Mouse (Mus musculus): ENCODE data around the gene Nrxn1.

The Nrxn1 gene

DNA sequence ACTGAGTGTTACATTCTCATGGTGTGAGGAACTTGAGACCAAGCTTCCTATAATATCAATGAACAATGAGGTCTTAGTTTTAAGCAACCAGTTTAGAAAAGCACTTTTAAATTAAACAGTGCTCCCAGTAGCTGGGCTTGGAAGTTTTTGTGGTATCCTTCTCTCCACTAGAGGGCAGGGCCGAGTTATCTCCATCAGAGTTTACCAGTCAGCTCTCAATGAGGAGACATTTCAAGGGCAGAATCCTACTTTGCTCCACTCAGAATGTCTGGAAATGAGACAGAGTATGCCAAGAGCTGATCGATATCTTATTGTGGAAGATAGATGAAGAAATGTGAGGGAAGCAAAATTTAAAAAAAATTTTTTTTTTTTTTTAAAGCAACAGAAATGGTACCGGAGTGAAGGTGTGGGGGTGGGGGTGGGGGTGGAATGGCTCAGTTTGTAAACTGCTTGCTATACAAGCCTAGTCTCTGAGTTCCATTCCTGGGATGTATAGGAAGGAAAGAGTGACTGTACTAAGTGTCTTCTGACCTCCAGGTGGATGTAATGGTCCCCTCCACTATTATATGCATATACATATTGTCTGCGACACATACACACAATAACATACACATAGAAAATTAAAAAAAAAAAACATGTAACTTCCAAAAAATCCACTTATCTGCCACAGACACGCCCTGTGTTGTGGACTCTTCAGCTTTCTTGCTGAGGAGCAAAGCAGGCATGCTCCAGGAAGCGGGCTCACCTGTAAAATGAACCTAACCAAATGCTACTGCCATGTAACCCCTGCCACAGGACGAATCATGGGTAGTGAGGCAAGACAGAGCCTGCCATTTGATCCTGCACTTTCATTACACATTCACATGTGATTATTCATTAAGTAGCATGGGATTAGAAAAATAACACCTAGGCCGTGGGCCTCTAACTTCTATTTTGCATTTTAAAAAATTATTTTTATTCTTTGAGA is 283.4 kb downstream of the Nrxn1 start:
- in situ Hi-C loops (cut with MboI, MseI): no loop called here

DNA sequence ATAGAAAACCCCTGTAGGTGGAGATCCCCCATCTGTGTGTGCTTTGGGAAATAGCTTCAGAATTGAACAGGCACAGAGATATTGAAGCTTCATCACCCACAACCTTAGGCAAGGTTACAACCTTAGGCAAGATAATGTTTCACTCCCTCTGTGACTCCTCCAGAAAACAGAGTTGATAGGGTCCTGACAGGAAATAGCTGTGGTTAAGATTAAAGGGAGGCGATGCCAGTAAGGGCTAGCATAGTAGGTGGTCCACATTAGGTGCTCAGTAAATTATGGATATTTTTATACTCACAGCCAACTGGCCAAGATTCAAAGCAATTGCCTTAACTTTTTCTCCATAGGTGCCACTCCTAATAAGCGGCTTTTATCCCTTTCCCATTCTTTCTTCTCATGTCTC is 284.6 kb downstream of the Nrxn1 start:
- in situ Hi-C loops (cut with MboI, MseI): no loop called here

GRCm38 (mm10) chr17:90807199-90807598 is 285.7 kb downstream of the Nrxn1 start:
- in situ Hi-C loops (cut with MboI, MseI): no loop called here

DNA sequence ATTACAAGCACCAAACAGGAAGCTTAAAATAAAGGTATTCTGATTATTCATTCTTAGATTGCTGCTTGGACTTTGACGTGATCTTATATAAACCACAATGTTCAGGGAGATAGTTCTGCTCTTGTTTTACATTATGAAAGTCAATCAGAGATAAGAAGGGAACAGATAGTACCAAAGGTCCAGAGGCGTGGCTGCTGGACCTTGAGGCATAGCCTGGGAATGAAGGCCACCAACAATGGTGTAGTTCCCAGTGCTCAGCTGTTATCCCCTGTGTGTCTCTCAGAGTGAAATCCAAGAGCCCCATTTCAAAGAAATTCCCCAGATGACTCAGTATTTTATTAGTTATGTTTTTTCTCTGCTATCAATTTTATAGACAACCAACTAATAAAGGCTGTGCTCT is 294.2 kb downstream of the Nrxn1 start:
- in situ Hi-C loops (cut with MboI, MseI): no loop called here

DNA sequence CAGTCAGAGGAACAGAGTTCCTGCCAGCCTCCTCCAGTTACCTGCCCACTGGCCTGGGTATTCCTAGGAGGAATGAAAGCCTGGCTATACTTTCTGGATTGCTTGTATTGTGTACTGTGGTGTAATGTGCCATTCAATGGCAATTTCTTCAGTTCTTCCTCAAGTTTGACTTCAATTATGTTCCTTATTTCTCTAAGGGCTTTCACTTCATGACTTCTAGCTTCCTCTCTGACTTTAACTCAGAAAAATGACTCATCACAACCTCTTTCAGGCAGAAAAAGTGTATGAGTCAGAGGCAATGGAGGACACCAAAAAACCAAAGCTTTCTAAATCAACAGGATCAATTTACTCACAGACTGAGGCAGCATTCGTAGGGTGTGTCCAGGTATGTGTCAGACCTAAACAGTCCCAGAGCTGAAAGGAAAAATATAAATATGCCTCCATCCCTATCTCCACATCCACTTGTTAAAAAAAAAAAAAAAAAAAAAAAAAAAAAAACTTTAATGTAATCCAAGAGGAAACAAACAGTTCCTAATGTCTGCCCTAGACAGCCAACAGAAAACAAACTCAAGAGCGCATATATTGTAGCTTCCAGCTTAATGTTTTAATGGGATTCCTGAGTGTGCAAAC is 295.1 kb downstream of the Nrxn1 start:
- in situ Hi-C loops (cut with MboI, MseI): no loop called here

GRCm38 (mm10) chr17:90796974-90797373 is 295.9 kb downstream of the Nrxn1 start:
- in situ Hi-C loops (cut with MboI, MseI): no loop called here

- in situ Hi-C loops (cut with MboI, MseI): no loop called here
Observed at GRCm38 (mm10) chr17:90788491-90789127, 304.3 kb downstream of the Nrxn1 start.

DNA sequence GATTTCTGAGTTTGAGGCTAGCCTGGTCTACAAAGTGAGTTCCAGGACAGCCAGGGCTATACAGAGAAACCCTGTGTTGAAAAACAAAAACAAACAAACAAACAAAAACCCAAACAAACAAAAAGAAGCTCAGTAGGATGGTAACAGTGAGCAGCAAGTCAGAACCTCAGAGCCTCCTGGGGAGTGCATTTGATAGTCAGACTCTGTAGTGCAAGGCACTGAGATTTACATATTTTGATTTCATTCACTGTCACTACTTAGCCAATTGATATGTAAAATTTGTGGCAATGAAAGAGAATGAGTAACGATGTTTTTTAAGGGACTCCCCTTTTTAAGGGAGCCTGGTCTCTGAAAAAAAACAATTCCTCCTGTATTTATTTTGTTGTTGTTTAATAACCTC is 304.8 kb downstream of the Nrxn1 start:
- in situ Hi-C loops (cut with MboI, MseI): no loop called here

GRCm38 (mm10) chr17:90787121-90787788 is 305.6 kb downstream of the Nrxn1 start:
- in situ Hi-C loops (cut with MboI, MseI): no loop called here

GRCm38 (mm10) chr17:90780481-90780880 is 312.4 kb downstream of the Nrxn1 start:
- in situ Hi-C loops (cut with MboI, MseI): no loop called here

DNA sequence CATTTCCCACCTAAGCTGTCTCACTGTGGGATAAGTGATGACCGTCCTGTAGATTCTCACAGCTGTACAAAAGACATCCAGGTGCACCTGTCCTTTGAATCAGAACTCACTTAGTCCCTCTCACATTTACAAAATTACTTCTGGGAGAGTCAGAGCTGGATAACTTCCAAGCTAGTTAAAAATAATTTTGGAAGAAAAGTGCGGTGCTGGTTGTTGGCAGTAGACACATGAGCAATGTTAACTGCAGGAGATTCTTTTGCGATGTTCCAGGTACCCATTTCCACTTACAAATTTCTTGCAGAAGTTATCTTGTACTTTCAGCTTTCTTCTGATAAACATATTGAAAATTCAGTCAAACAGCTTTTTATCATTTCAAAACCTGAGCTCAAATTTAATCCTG is 317.5 kb downstream of the Nrxn1 start:
- in situ Hi-C loops (cut with MboI, MseI): no loop called here

DNA sequence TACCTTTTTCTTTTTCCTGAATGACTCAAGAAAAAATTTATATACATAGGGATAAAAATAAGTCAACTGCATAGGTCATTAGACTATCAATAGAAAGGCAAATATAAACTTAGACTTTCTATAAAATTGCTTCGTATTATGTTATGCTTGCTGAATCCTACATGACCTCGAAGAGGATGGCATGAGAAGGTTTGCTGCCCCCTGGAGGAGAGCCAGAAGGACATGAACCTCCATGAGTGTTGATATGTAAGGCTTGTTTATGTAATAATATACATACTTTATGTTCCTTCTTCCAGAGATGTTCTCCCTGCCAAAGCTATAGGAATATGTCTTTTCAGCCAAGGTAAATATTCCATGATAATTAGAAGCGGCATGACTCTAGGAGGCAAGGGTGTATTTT is 319.6 kb downstream of the Nrxn1 start:
- in situ Hi-C loops (cut with MboI, MseI): no loop called here

- in situ Hi-C loops (cut with MboI, MseI): no loop called here
Observed at GRCm38 (mm10) chr17:90768216-90768615, 324.7 kb downstream of the Nrxn1 start.

DNA sequence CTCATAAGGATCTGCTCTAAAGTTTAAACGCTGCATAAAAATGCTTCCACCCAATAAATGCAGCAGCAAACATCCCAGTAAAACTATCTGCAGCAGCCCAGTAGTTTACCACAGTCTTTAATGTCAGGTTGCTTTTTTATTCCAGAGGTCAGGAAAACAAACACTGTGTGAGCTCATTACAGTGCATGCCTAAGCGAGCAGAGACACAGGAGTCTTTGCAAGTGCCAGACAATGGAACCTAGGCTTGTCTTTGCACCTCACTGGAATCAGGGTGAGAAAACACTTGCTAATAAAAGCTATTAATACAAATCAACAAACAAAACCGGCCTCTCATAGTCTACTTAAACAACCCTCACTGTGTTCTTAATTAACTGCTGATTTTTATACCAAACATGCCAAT is 365.7 kb downstream of the Nrxn1 start:
- in situ Hi-C loops (cut with MboI, MseI): loop anchor here in 1 of 2 experiments (10.0 kb wide), 1 partner anchor 258 kb away; no protein-coding TSS in a partner anchor

DNA sequence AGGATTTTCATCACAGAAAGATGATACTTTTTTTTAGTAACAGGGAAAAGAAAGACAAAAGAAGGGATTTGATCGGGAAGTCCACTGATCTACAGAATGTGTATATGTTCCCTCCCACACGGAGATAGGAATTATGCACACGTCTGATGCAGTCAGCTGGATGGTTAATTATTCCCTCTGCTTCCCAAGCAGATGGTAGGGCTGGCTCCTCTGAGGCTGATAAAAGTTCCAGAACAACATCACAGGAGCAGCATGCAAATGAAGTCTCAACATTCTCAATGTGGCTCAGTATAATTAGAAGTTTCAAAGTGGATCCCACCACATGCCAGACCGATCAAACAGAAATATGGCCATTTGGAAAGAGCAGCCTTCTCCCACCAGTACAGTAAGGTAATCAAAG is 388.1 kb downstream of the Nrxn1 start:
- in situ Hi-C loops (cut with MboI, MseI): no loop called here

DNA sequence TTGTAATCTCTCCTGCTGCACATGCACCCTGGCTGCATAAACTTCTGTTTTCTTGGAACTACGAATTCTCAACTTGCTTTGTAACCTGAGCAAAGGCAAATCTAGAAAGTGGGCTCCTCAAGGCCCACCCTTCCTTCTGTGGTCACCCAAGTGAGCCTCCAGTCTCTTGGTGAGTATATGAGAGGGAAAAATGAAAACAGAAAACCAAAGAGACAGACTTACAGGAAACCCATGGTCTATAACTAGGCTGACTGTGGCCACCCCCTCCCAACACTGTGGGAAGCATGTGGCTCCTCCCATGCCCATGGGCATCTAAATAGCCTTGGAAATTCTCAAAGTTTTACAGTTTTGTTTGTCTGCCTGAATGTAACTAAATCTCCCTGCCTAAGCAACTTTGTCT is 390.2 kb downstream of the Nrxn1 start:
- in situ Hi-C loops (cut with MboI, MseI): no loop called here

GRCm38 (mm10) chr17:90696071-90696800 is 396.6 kb downstream of the Nrxn1 start:
- in situ Hi-C loops (cut with MboI, MseI): no loop called here

GRCm38 (mm10) chr17:90695086-90695584 is 397.7 kb downstream of the Nrxn1 start:
- in situ Hi-C loops (cut with MboI, MseI): no loop called here

GRCm38 (mm10) chr17:90684172-90684571 is 408.7 kb downstream of the Nrxn1 start:
- in situ Hi-C loops (cut with MboI, MseI): no loop called here

GRCm38 (mm10) chr17:90681019-90681418 is 411.9 kb downstream of the Nrxn1 start:
- in situ Hi-C loops (cut with MboI, MseI): no loop called here

DNA sequence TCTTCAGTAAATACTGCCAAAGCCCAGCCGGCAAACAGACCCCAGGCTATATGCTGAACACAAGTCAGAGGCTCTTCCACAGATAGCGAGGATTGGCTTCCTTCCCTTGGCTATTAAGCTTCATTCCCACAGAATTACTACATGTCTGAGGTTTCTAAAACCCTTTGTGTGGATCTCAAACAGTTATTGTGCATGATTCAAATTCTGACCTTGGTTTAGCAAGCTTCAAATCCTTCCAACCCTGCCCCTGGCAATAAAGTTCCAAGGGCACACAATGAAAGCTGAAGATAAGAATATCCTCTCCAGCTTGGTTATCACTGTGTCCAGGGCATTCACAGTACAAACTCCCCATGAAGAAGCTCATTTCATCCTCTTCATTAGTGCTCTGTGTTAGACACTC is 416.2 kb downstream of the Nrxn1 start:
- in situ Hi-C loops (cut with MboI, MseI): no loop called here
